In the genomic region with DNA sequence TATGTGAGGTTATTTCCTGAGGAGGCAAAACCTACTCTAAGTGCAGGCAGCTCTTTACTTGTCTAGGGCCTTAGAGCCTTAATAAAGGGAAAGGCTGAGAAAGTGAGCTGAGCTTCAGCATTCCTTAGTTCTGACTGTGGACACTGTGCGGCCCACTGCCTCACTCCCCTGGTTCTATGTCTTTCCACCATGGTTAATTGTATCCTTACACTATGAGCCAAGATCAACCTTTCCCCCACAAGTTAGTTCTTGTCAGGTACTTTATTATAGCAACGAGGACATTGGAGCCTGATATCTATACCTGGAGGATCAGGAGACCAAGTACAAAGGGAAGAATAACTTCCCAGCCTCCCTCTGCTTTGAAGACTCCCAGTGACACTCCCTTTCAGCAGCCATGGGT, we compare ENCODE assay signal across 10 mouse cellular contexts.
"Had no signal": no experiment of that assay in that cellular context is flagged by ENCODE, and none has a peak within 500 bp of the region (broad histone marks: within the 10 kb centered on the region; RNA-seq: fewer than 3 reads in every experiment).

No protein-coding gene starts in this region.

- H3K9me3 ChIP-seq: limb, embryonic 13.5 days; midbrain, embryonic 12.5 days had no signal

- H3K27me3 ChIP-seq: limb, embryonic 13.5 days; midbrain, embryonic 12.5 days had no signal

- H3K4me2 ChIP-seq: limb, embryonic 13.5 days; midbrain, embryonic 12.5 days had no signal

- H3K9ac ChIP-seq: limb, embryonic 13.5 days; liver, embryonic 14.5 days; midbrain, embryonic 12.5 days had no signal

- H3K4me3 ChIP-seq: layer of hippocampus, adult 2 months; limb, embryonic 13.5 days; midbrain, embryonic 12.5 days had no signal

- H3K4me1 ChIP-seq: limb, embryonic 13.5 days; midbrain, embryonic 12.5 days had no signal

- H3K36me3 ChIP-seq: limb, embryonic 13.5 days; midbrain, embryonic 12.5 days had no signal

- DNase-seq: kidney, adult 9 months; kidney, postnatal 4 days; left cerebral cortex, postnatal 4 days; lung, adult 18-20 months; right cerebral cortex, postnatal 14 days; thymus, postnatal 36 days had no signal

- H3K27ac ChIP-seq: layer of hippocampus, adult 2 months; limb, embryonic 13.5 days; liver, embryonic 14.5 days; midbrain, embryonic 12.5 days had no signal
